Mouse (Mus musculus) limb, embryonic 14.5 days (tissue): Measurements from ENCODE around the gene Ugt1a2. TPM values are rescaled to one million over a fixed set of nuclear protein-coding genes. Genes with fewer than 3 reads are reported as not detected.

ENCODE experiments used
- ATAC-seq: fragments of 200-750 bp; cut with Nextera tagmentation; 2 replicates; pipeline ENCODE4 v1.8.0; 2017; ENCODE audit warnings: low read depth, moderate number of reproducible peaks, moderate TSS enrichment; ENCODE audit not compliant: low FRiP score
- DNase-seq: peaks from one replicate; pipeline ENCODE4 v3.0.0-alpha.2; 2015; ENCODE audit warnings: low spot score
- H3K27ac ChIP-seq: fragments of 300-500 bp; sonication (generic); replicated peaks from 2 replicates; pipeline ENCODE4 v1.5.1; 2014; ENCODE audit warnings: low read depth, mild to moderate bottlenecking, low read length, moderate library complexity, mixed read lengths
- H3K27me3 ChIP-seq: fragments of 300-500 bp; sonication (generic); 2 replicates; pipeline ENCODE4 v1.6.1; 2014; ENCODE audit warnings: low read length, mixed read lengths; ENCODE audit not compliant: control insufficient read depth, insufficient read depth
- H3K36me3 ChIP-seq: fragments of 300-500 bp; sonication (generic); 2 replicates; pipeline ENCODE4 v1.6.1; 2014; ENCODE audit warnings: mild to moderate bottlenecking, low read length, moderate library complexity, mixed read lengths; ENCODE audit not compliant: control insufficient read depth, insufficient read depth
- H3K4me1 ChIP-seq: fragments of 300-500 bp; sonication (generic); 2 replicates; pipeline ENCODE4 v1.6.1; 2014; ENCODE audit warnings: antibody characterized with exemption, low read length, mixed read lengths; ENCODE audit not compliant: control insufficient read depth, insufficient read depth
- H3K4me2 ChIP-seq: fragments of 300-500 bp; sonication (generic); replicated peaks from 2 replicates; pipeline ENCODE4 v1.6.1; 2014; ENCODE audit warnings: low read depth, mild to moderate bottlenecking, low read length, moderate library complexity; ENCODE audit not compliant: severe bottlenecking
- H3K4me3 ChIP-seq: fragments of 300-500 bp; sonication (generic); replicated peaks from 2 replicates; pipeline ENCODE4 v1.5.1; 2014; ENCODE audit warnings: low read length
- H3K9ac ChIP-seq: fragments of 300-500 bp; sonication (generic); 2 replicates; pipeline ENCODE4 v1.6.1; 2014; ENCODE audit warnings: mild to moderate bottlenecking, low read depth, low read length, moderate library complexity; ENCODE audit not compliant: severe bottlenecking
- H3K9me3 ChIP-seq: fragments of 300-500 bp; sonication (generic); 2 replicates; pipeline ENCODE4 v1.6.1; 2016; ENCODE audit warnings: low read length; ENCODE audit not compliant: control insufficient read depth
- POLR2A ChIP-seq: fragments of 200-500 bp; IDR thresholded peaks from 2 replicates; pipeline ENCODE4 v1.8.0; 2012; ENCODE audit warnings: inconsistent platforms, mild to moderate bottlenecking, moderate library complexity, borderline replicate concordance; ENCODE audit not compliant: insufficient read depth, insufficient read length; ENCODE audit errors: extremely low read depth
- WGBS: fragments of 180-500 bp; shearing (Covaris S2); extraction: QIAGEN DNeasy Blood & Tissue Kit; methylation state at CpG from one replicate; pipeline ENCODE4 v1.1.7; 2014; 5-methylcytosine and 5-hydroxymethylcytosine counted together
- polyA plus RNA-seq, 2 experiments: library from polyadenylated mRNA; depleted of rRNA in 1 of 2; stranded (reverse) in 1 of 2; unstranded in 1 of 2; fragments of >200 nt; fragmentation: Nextera tagmentation in 1 of 2; extraction: Ambion mirVana in 1 of 2; gene quantifications; 2 replicates each; pipeline versions ENCODE4 v1.2.1 to v1.2.3; 2012 to 2014

Gene Ugt1a2
- polyA plus RNA-seq, 2 experiments = 0.04 TPM; not detected in 1

- Histone ChIP-seq H3K4me1 (no peaks in the 10 kb centered on the region), H3K4me2 (no peak overlapping the region), H3K9me3 (peaks cover 96% of the 10 kb centered on the region), H3K27me3 (no peaks in the 10 kb centered on the region), H3K4me3 (no peak overlapping the region), H3K9ac (no peak overlapping the region), H3K36me3 (no peaks in the 10 kb centered on the region), H3K27ac (no peak overlapping the region)
- ATAC-seq (no peak), DNase-seq (no peak)
- 40% methylated on average over 5 of the region's 5 CpGs for WGBS
- no peak for TF ChIP-seq POLR2A
Observed at GRCm38 (mm10) chr1:88234646-88235045, 34.2 kb downstream of the Ugt1a2 start.

- WGBS = 63% methylated on average over 11 of the region's 11 CpGs
- no peak for TF ChIP-seq POLR2A
- no peak for ATAC-seq
Observed at GRCm38 (mm10) chr1:88235046-88235893, 34.9 kb downstream of the Ugt1a2 start.

GRCm38 (mm10) chr1:88235894-88236415 lies 35.6 kb downstream of the Ugt1a2 start:
- Histone ChIP-seq H3K4me1 (no peaks in the 10 kb centered on the region), H3K27me3 (no peaks in the 10 kb centered on the region), H3K9ac (no peak overlapping the region), H3K36me3 (no peaks in the 10 kb centered on the region), H3K9me3 (peaks cover 96% of the 10 kb centered on the region), H3K27ac (no peak overlapping the region), H3K4me2 (no peak overlapping the region), H3K4me3 (no peak overlapping the region)
- 62% methylated on average over 4 of the region's 4 CpGs for WGBS
- DNase-seq = no peak
- TF ChIP-seq POLR2A = no peak
- ATAC-seq = no peak

More at GRCm38 (mm10) chr1:88235046-88235893, 34.9 kb downstream of the Ugt1a2 start:
- no peak overlapping the region for H3K4me3 ChIP-seq
- H3K9me3 ChIP-seq = peaks cover 96% of the 10 kb centered on the region
- H3K36me3 ChIP-seq = no peaks in the 10 kb centered on the region
- no peak overlapping the region for H3K27ac ChIP-seq
- no peak overlapping the region for H3K4me2 ChIP-seq
- no peak for DNase-seq
- H3K4me1 ChIP-seq = no peaks in the 10 kb centered on the region
- H3K9ac ChIP-seq = no peak overlapping the region
- no peaks in the 10 kb centered on the region for H3K27me3 ChIP-seq

DNA sequence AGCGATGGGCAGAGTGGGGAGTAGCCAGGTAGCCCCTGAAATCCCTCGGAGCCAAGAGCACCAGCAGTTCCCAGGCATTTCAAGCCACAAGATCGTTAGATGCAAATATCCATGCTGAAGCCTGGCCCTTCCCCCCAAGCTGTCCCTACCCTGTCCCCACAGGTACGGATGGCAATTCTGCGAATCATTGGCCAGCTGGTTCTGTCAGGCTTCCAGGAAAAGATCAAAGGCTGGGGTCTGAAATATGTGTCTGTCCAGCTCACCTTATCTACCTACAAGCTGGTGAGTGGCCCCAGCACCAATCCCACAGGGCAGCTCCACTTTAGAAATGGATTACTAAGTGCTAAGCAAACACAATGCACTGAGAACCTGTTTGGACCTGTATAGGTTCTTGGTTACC lies 36.9 kb downstream of the Ugt1a2 start:
- 79% methylated on average over 5 of the region's 5 CpGs for WGBS
- TF ChIP-seq POLR2A = no peak
- Histone ChIP-seq H3K4me1 (no peaks in the 10 kb centered on the region), H3K4me2 (no peak overlapping the region), H3K27ac (no peak overlapping the region), H3K36me3 (no peaks in the 10 kb centered on the region), H3K27me3 (no peaks in the 10 kb centered on the region), H3K4me3 (no peak overlapping the region), H3K9me3 (peaks cover 95% of the 10 kb centered on the region), H3K9ac (no peak overlapping the region)
- no peak for ATAC-seq
- no peak for DNase-seq

- Histone ChIP-seq H3K4me1 (no peaks in the 10 kb centered on the region), H3K4me2 (no peak overlapping the region), H3K9ac (no peak overlapping the region), H3K27me3 (no peaks in the 10 kb centered on the region), H3K27ac (no peak overlapping the region), H3K36me3 (no peaks in the 10 kb centered on the region), H3K4me3 (no peak overlapping the region), H3K9me3 (peaks cover 94% of the 10 kb centered on the region)
- DNase-seq = no peak
- ATAC-seq = no peak
- 77% methylated on average over 6 of the region's 6 CpGs for WGBS
- no peak for TF ChIP-seq POLR2A
Observed at GRCm38 (mm10) chr1:88238771-88239170, 38.4 kb downstream of the Ugt1a2 start.
